Mouse (Mus musculus) embryonic fibroblast, embryonic 13.5 days (primary cell): ENCODE data around the gene Zfp384.

ENCODE experiments used
- CTCF ChIP-seq: IDR thresholded peaks from 2 replicates; pipeline ENCODE4 v1.5.1; 2011; ENCODE audit warnings: mild to moderate bottlenecking, control low read depth, low read length, moderate library complexity, borderline replicate concordance; ENCODE audit not compliant: insufficient read depth
- POLR2A ChIP-seq: IDR thresholded peaks from 2 replicates; pipeline ENCODE4 v1.6.1; 2011; ENCODE audit warnings: low read depth, mild to moderate bottlenecking, control low read depth, low read length, moderate library complexity

- no peak for TF ChIP-seq CTCF
- no peak for TF ChIP-seq POLR2A
These were observed 75.5 kb downstream of the Zfp384 start for GRCm38 (mm10) chr6:125084424-125084823.
